Mouse (Mus musculus): ENCODE results near the gene Tnfrsf14. TPM values are rescaled to one million over a fixed set of nuclear protein-coding genes. Genes with fewer than 3 reads are reported as not detected.

The Tnfrsf14 gene
- polyA plus RNA-seq, 1 experiment from 2014 or later, result not detected

- DNase-seq (no peak), ATAC-seq (ENCODE audit: low FRiP score, low TSS enrichment) (no peak)
- WGBS, result 15% methylated on average over 7 of the region's 7 CpGs
- H3K4me1 ChIP-seq (ENCODE audit: control insufficient read depth, insufficient read depth, low read length), result peaks cover 60% of the 10 kb centered on the region
- peaks cover 7% of the 10 kb centered on the region; the same call in 1 of the 2 replicates for H3K27me3 ChIP-seq (ENCODE audit: control insufficient read depth, insufficient read depth, low read length)
- peak overlapping the region; percentile 84 for H3K9ac ChIP-seq (replicated peaks; ENCODE audit: low read length)
- H3K9me3 ChIP-seq (ENCODE audit: control insufficient read depth, low read length), result no peaks in the 10 kb centered on the region
- peak overlapping the region; percentile 86 for H3K4me2 ChIP-seq (ENCODE audit: low read length)
- H3K36me3 ChIP-seq (ENCODE audit: control insufficient read depth, insufficient read depth, low read length), result 0 out of 2 replicates have a peak, but pooled peaks cover 7% of the 10 kb centered on the region
- H3K27ac ChIP-seq (replicated peaks; ENCODE audit: low read depth, low read length), result peak overlapping the region; percentile 97
- peak overlapping the region; percentile 76 for H3K4me3 ChIP-seq (replicated peaks; ENCODE audit: low read depth, low read length)
These were observed 34.3 kb upstream of the Tnfrsf14 start for GRCm38 (mm10) chr4:154962683-154963082.

GRCm38 (mm10) chr4:154961911-154962310 is 33.5 kb upstream of the Tnfrsf14 start:
- Histone ChIP-seq H3K27ac (replicated peaks; ENCODE audit: low read depth, low read length) (peak overlapping the region; percentile 97), H3K36me3 (ENCODE audit: control insufficient read depth, insufficient read depth, low read length) (0 out of 2 replicates have a peak, but pooled peaks cover 3% of the 10 kb centered on the region), H3K9me3 (ENCODE audit: control insufficient read depth, low read length) (no peaks in the 10 kb centered on the region), H3K4me2 (ENCODE audit: low read length) (peak overlapping the region; percentile 86), H3K4me1 (ENCODE audit: control insufficient read depth, insufficient read depth, low read length) (peaks cover 67% of the 10 kb centered on the region), H3K27me3 (ENCODE audit: control insufficient read depth, insufficient read depth, low read length) (peaks cover 7% of the 10 kb centered on the region; the same call in 1 of the 2 replicates), H3K4me3 (replicated peaks; ENCODE audit: low read depth, low read length) (peak overlapping the region; percentile 76), H3K9ac (replicated peaks; ENCODE audit: low read length) (peak overlapping the region; percentile 84)
- ATAC-seq (ENCODE audit: low FRiP score, low TSS enrichment), result no peak
- peak; percentile 33 for DNase-seq
- 2% methylated on average over 13 of the region's 13 CpGs for WGBS

- Histone ChIP-seq H3K4me3 (replicated peaks; ENCODE audit: low read depth, low read length) (peak overlapping the region; percentile 76), H3K9me3 (ENCODE audit: control insufficient read depth, low read length) (no peaks in the 10 kb centered on the region), H3K9ac (replicated peaks; ENCODE audit: low read length) (peak overlapping the region; percentile 84), H3K36me3 (ENCODE audit: control insufficient read depth, insufficient read depth, low read length) (no peaks in the 10 kb centered on the region), H3K4me2 (ENCODE audit: low read length) (peak overlapping the region; percentile 86), H3K27ac (replicated peaks; ENCODE audit: low read depth, low read length) (peak overlapping the region; percentile 97), H3K4me1 (ENCODE audit: control insufficient read depth, insufficient read depth, low read length) (peaks cover 70% of the 10 kb centered on the region), H3K27me3 (ENCODE audit: control insufficient read depth, insufficient read depth, low read length) (peaks cover 7% of the 10 kb centered on the region; the same call in 1 of the 2 replicates)
- 0% methylated on average over 47 of the region's 47 CpGs for whole genome bisulfite sequencing
- no peak for ATAC-seq (ENCODE audit: low FRiP score, low TSS enrichment)
- DNase-seq, result no peak
These were observed 32.9 kb upstream of the Tnfrsf14 start for GRCm38 (mm10) chr4:154961226-154961738.

- H3K27ac ChIP-seq (replicated peaks; ENCODE audit: low read depth, low read length), result peak within 1 kb of the TSS; percentile 97
- H3K4me3 ChIP-seq (replicated peaks; ENCODE audit: low read depth, low read length), result peak within 1 kb of the TSS; percentile 76
- H3K9ac ChIP-seq (replicated peaks; ENCODE audit: low read length), result peak within 1 kb of the TSS; percentile 84
- peaks cover 7% of the 10 kb centered on the region; the same call in 1 of the 2 replicates for H3K27me3 ChIP-seq (ENCODE audit: control insufficient read depth, insufficient read depth, low read length)
- under 1% methylated on average over 65 of the region's 65 CpGs for WGBS
- peak; percentile 90 for DNase-seq
- H3K36me3 ChIP-seq (ENCODE audit: control insufficient read depth, insufficient read depth, low read length), result no peaks in the 10 kb centered on the region
- H3K4me1 ChIP-seq (ENCODE audit: control insufficient read depth, insufficient read depth, low read length), result peaks cover 64% of the 10 kb centered on the region
- peak; percentile 72 for ATAC-seq (ENCODE audit: low FRiP score, low TSS enrichment)
- H3K9me3 ChIP-seq (ENCODE audit: control insufficient read depth, low read length), result no peaks in the 10 kb centered on the region
- H3K4me2 ChIP-seq (ENCODE audit: low read length), result peak within 1 kb of the TSS; percentile 86
These were observed 32.4 kb upstream of the Tnfrsf14 start, which contains the start of gene Hes5 for GRCm38 (mm10) chr4:154960690-154961225. Gene Hes5, plus strand, starts transcription at chr4:154960923.

GRCm38 (mm10) chr4:154960021-154960689 is 31.8 kb upstream of the Tnfrsf14 start:
- Histone ChIP-seq H3K4me1 (ENCODE audit: control insufficient read depth, insufficient read depth, low read length) (peaks cover 58% of the 10 kb centered on the region), H3K9me3 (ENCODE audit: control insufficient read depth, low read length) (no peaks in the 10 kb centered on the region), H3K36me3 (ENCODE audit: control insufficient read depth, insufficient read depth, low read length) (no peaks in the 10 kb centered on the region), H3K4me3 (replicated peaks; ENCODE audit: low read depth, low read length) (peak overlapping the region; percentile 76), H3K27ac (replicated peaks; ENCODE audit: low read depth, low read length) (peak overlapping the region; percentile 97), H3K9ac (replicated peaks; ENCODE audit: low read length) (peak overlapping the region; percentile 84), H3K27me3 (ENCODE audit: control insufficient read depth, insufficient read depth, low read length) (peaks cover 7% of the 10 kb centered on the region; the same call in 1 of the 2 replicates), H3K4me2 (ENCODE audit: low read length) (peak overlapping the region; percentile 86)
- ATAC-seq (ENCODE audit: low FRiP score, low TSS enrichment) (no peak), DNase-seq (no peak)
- WGBS, result 6% methylated on average over 20 of the region's 20 CpGs

- Histone ChIP-seq H3K36me3 (ENCODE audit: control insufficient read depth, insufficient read depth, low read length) (no peaks in the 10 kb centered on the region), H3K27me3 (ENCODE audit: control insufficient read depth, insufficient read depth, low read length) (peaks cover 7% of the 10 kb centered on the region; the same call in 1 of the 2 replicates), H3K27ac (replicated peaks; ENCODE audit: low read depth, low read length) (peak overlapping the region; percentile 70), H3K4me2 (ENCODE audit: low read length) (peak overlapping the region; percentile 45), H3K4me1 (ENCODE audit: control insufficient read depth, insufficient read depth, low read length) (peaks cover 54% of the 10 kb centered on the region), H3K4me3 (replicated peaks; ENCODE audit: low read depth, low read length) (no peak overlapping the region), H3K9me3 (ENCODE audit: control insufficient read depth, low read length) (no peaks in the 10 kb centered on the region), H3K9ac (replicated peaks; ENCODE audit: low read length) (no peak overlapping the region)
- ATAC-seq (ENCODE audit: low FRiP score, low TSS enrichment), result peak; percentile 3; the same call in 1 of the 2 replicates
- DNase-seq, result no peak
- WGBS, result 6% methylated on average over 8 of the region's 8 CpGs
These were observed 30.3 kb upstream of the Tnfrsf14 start for GRCm38 (mm10) chr4:154958621-154959020.

GRCm38 (mm10) chr4:154958171-154958570 is 29.8 kb upstream of the Tnfrsf14 start:
- 1% methylated on average over 15 of the region's 15 CpGs for WGBS
- Histone ChIP-seq H3K27me3 (ENCODE audit: control insufficient read depth, insufficient read depth, low read length) (peaks cover 7% of the 10 kb centered on the region; the same call in 1 of the 2 replicates), H3K4me2 (ENCODE audit: low read length) (peak overlapping the region; percentile 45), H3K4me1 (ENCODE audit: control insufficient read depth, insufficient read depth, low read length) (peaks cover 52% of the 10 kb centered on the region), H3K4me3 (replicated peaks; ENCODE audit: low read depth, low read length) (no peak overlapping the region), H3K9me3 (ENCODE audit: control insufficient read depth, low read length) (no peaks in the 10 kb centered on the region), H3K27ac (replicated peaks; ENCODE audit: low read depth, low read length) (peak overlapping the region; percentile 70), H3K36me3 (ENCODE audit: control insufficient read depth, insufficient read depth, low read length) (no peaks in the 10 kb centered on the region), H3K9ac (replicated peaks; ENCODE audit: low read length) (peak overlapping the region; percentile 39)
- DNase-seq (peak; percentile 89), ATAC-seq (ENCODE audit: low FRiP score, low TSS enrichment) (peak; percentile 63)

GRCm38 (mm10) chr4:154957289-154957993 is 29.1 kb upstream of the Tnfrsf14 start:
- Histone ChIP-seq H3K4me1 (ENCODE audit: control insufficient read depth, insufficient read depth, low read length) (peaks cover 52% of the 10 kb centered on the region), H3K36me3 (ENCODE audit: control insufficient read depth, insufficient read depth, low read length) (no peaks in the 10 kb centered on the region), H3K4me3 (replicated peaks; ENCODE audit: low read depth, low read length) (no peak overlapping the region), H3K4me2 (ENCODE audit: low read length) (peak overlapping the region; percentile 45), H3K9ac (replicated peaks; ENCODE audit: low read length) (peak overlapping the region; percentile 39), H3K27ac (replicated peaks; ENCODE audit: low read depth, low read length) (peak overlapping the region; percentile 70), H3K9me3 (ENCODE audit: control insufficient read depth, low read length) (no peaks in the 10 kb centered on the region), H3K27me3 (ENCODE audit: control insufficient read depth, insufficient read depth, low read length) (peaks cover 5% of the 10 kb centered on the region; the same call in 1 of the 2 replicates)
- WGBS, result 18% methylated on average over 13 of the region's 13 CpGs
- DNase-seq (no peak), ATAC-seq (ENCODE audit: low FRiP score, low TSS enrichment) (no peak)

Data from midbrain, embryonic 14.5 days (tissue).